Mouse (Mus musculus): ENCODE results near the gene Ptgds.

DNA sequence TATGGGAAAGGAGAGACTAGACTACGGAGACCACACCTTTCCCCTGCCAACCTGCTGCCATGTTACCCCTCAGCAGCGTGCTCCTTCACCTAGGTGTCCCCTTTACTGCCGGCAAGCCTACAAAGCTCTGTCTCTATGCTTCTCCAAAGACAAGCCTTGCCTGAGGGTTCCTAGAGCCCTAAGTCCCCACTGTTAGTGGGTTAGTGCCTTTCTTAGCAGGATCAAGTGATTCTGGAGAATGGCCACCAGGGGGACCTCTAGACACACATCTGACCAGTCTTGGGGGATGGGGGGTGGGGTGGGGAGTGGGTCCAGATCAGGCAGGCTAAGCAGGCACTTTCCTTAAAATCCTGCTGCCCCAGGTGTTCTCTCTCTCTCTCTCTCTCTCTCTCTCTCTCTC lies 48.0 kb downstream of the Ptgds start:
- TF ChIP-seq CTCF (IDR thresholded peaks at IDR 0.05; ENCODE audit: control insufficient read depth, insufficient read depth, low read length) (peak; percentile 54), POLR2A (IDR thresholded peaks at IDR 0.05; ENCODE audit: borderline replicate concordance, control insufficient read depth, low read depth, low read length) (no peak)
